Mouse (Mus musculus): ENCODE measurements around the gene Kcne2.

Gene Kcne2

GRCm38 (mm10) chr16:92313953-92314741, 22.0 kb downstream of the Kcne2 start:
- DNase-seq: peak; percentile 37

GRCm38 (mm10) chr16:92316049-92316738, 24.0 kb downstream of the Kcne2 start:
- DNase-seq: no peak

- peak; percentile 66 for DNase-seq
Observed at GRCm38 (mm10) chr16:92319353-92320109, 27.3 kb downstream of the Kcne2 start.

DNA sequence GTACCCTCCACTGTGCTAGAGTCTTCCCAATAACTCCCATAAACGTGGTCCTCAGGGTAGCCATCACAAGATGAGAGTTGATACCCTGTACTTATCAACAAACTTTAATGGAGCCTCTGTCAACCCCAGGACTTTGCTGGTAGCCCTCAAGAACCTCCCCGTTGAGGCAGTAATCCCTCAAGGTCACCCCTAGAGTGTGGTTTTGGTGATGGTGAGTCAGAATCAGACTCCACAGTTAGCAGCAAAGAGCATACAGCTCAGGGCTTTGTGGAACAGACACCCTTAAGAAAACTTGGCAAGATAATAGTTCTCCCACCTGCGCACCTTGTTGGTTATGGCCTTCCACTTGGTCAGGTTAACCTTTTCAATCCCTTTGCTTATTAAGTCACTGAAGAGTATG, 28.2 kb downstream of the Kcne2 start:
- no peak for DNase-seq

GRCm38 (mm10) chr16:92321341-92321740, 29.2 kb downstream of the Kcne2 start, which contains the start of gene Fam243:
Gene Fam243 (minus strand): TSS chr16:92321441.
- DNase-seq: no peak

DNA sequence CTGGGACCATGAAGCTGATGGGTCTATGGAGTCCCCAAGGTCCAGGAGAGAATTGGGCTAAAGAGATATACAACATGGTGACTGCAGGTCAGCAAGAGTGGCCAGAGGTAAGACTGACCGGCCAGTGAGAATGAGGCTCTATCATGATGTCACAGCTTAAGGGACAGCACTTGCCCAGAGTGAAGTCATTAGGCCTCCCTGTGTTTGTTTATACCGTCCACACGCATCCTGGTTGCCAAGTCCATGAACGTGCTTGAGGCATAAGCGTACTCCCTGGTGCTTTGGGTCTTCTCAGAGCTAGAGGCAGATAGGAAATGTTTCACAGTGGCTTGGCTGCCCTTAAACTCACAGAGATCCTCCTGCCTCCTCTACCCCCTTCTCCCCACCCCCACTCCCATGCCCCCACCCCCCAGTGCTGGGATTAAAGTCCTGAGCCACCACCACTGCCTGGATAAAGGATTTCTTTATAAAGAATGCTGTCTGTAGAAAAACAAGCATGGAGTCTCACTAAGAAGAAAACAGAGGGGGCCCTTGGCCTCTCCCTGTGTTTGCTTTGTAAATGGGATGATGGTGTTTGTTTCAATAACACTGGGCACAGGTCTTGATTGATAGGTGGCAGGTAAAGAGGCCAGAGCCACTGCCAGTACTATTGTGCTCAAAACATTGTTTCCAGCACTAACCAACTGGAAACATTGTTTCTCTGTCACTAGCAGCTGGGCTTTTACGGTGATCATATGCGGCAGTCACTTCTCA, 32.3 kb downstream of the Kcne2 start:
- DNase-seq: no peak

DNA sequence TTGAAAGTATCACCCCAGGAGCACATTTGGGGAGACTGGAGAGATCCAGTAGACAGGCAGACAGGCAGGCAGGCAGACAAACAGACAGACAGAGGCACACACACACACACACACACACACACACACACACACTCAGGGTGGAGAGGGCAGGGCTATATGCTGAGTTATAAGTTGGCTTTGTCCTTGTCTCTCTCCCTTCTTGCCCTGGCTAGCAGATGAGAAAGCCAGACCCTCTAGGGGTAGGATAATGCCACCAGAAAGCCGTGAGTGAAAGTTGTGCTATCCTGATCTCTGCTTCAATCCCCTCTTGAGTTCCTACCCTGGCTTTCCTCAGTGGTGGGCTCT, 32.8 kb downstream of the Kcne2 start:
- no peak for DNase-seq

GRCm38 (mm10) chr16:92327911-92328310, 35.7 kb downstream of the Kcne2 start:
- DNase-seq: no peak

DNA sequence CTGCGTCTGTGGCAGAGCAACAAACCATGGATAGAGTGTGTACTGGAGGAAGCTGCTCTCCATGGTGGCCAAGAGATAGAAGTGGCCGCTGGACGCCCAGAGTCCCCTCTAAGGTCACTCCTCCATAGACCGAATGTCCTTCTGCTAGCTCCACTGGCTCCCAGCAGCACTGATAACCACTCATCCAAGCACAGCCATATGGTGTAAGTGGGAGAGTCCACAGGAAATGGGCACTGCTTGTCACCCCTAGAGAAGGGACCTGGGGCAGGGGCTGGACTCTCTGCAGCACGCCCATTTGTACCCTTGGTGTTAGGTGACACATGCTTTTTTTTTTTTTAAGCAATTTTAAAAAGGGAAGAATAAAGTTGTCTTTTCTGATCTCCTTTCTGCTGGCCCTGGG, 38.8 kb downstream of the Kcne2 start:
- DNase-seq: no peak

DNA sequence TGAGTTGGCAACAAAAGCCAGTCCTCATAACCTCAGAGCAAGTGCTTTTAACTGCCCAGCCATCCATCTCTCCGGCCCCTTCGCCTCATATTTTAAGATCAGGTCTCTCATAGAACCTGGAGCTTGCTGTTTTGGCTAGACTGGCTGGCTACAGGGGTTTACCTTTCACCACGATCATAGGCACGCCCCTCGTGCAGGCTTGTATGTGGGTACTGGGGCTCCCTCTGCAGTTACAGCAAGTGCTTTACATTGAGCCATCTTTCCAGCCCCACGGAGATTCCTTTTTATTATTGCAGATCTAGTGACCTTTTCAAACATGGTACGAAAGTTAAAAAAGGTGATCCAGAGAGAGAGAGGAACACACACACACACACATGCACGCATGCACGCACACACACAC, 42.4 kb downstream of the Kcne2 start:
- no peak for DNase-seq

DNA sequence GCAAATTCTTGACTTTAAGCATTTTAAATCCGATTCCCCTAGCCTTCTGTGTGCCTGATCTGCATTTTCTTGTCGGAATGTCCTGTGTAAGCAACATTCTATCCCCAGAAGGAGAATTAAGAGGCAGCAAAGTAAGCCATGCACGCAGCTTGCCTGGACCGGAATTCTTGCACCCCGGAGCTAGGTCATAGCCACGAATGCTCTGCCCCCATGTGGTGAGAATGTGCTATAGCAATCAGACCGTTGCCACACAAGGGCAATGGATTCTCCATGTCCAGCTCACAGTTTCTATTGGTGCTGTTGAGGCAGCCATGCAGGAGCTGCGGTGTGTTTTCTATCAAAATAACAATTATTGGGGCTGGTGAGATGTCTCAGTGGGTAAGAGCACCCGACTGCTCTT, 44.1 kb downstream of the Kcne2 start:
- DNase-seq: peak; percentile 83

GRCm38 (mm10) chr16:92340612-92341511, 48.7 kb downstream of the Kcne2 start:
- DNase-seq: peak; percentile 68

- DNase-seq: no peak
Observed at GRCm38 (mm10) chr16:92345177-92345576, 53.0 kb downstream of the Kcne2 start.

DNA sequence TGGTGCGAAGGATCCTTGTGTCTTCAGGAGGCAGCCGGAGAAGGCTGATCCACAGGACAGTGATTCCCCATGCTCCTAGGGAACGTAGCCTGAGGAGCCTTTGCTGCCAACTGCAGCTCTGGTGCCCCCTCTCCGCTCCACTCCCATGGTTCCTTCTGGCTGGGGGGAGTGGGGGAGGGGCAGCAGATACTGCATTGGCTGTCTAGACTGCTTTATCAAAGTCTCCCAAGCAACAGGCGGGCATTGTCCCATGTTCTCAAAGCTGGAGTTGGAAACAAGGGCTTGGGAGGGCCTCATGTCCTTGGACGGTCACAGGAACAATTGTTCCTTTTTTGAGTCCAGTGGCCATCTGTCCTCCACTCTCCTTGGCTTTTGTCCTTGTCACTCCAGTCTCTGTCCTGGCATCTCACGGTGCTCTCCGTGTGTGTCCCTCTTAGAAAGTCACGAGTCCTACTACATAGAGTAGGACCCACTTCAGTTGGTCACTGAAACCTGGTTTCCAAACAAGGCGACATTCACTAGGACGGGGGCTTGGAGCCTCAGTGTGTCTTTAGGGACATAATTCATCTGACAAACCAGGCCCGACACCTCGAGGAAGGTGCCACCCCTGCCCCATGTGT, 54.2 kb downstream of the Kcne2 start:
- DNase-seq: no peak
